Mouse (Mus musculus) ES-E14 (cell line): Measurements from ENCODE around the gene Cacna1e.

Experiments
- HCFC1 ChIP-seq: IDR thresholded peaks from 2 replicates; pipeline ENCODE4 v1.6.1; 2012; ENCODE audit warnings: low read length, inconsistent platforms, borderline replicate concordance; ENCODE audit not compliant: insufficient read depth
- MAFK ChIP-seq: IDR thresholded peaks from 2 replicates; pipeline ENCODE4 v1.6.1; 2014; ENCODE audit warnings: mild to moderate bottlenecking, low read depth, low read length, inconsistent platforms; ENCODE audit not compliant: insufficient read depth
- ZNF384 ChIP-seq: IDR thresholded peaks from 2 replicates; pipeline ENCODE4 v1.6.1; 2012; ENCODE audit warnings: low read depth, low read length, inconsistent platforms

DNA sequence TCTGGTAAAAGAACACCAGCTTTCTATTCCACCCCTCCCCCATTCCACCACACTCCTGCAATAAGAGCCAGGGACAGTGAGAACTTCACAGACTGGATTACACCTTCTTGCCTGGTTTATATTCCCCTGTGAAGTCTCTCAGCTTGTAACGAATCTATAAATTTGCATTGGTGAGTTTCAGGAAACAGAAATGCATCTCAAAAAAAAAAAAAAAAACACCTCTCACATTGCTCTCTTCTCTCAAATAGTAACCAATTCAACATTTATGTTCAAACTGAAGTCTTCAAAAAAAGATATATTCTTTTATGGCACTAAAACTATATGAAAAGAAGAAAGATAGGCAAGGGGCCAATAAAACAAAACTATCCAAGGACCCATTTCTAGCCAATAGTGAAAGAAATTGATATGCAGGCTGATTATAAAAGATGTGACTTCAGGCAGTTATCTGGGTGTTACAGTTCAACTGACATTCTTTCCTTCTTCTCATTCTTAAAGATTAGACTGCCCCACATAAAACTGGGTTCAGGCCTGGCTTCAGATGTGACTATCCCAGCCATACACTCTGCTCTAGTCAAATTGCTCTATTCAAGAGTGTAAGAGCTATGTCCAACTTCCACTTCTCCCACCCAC is 200.7 kb downstream of the Cacna1e start:
- TF ChIP-seq ZNF384 (no peak), MAFK (no peak), HCFC1 (no peak)
